Mouse (Mus musculus): ENCODE results near the gene Trim8. TPM values are rescaled to one million over a fixed set of nuclear protein-coding genes. Genes with fewer than 3 reads are reported as not detected.

Trim8 gene
- total RNA-seq, 2 experiments from 2014 or later, result 33.9 to 38.8 TPM

DNA sequence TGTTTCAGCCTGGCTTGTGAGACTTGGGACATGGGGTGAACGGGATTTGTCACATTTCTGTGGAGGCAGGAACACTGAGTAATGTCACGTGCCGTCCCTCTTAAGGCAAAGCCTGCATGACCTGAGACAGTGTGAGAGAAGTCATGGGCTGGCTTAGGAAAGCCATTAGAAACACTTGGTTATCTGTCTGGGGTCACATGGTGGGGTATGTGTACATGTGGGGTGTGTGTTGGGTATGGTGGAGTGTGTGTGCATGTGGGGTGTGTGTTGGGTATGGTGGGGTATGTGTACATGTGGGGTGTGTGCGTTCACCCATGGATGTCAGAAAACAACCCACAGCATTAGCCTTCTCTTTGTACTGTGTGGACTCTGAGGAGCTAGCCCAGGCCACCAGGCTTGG lies 48.9 kb downstream of the Trim8 start:
- no peak for DNase-seq

DNA sequence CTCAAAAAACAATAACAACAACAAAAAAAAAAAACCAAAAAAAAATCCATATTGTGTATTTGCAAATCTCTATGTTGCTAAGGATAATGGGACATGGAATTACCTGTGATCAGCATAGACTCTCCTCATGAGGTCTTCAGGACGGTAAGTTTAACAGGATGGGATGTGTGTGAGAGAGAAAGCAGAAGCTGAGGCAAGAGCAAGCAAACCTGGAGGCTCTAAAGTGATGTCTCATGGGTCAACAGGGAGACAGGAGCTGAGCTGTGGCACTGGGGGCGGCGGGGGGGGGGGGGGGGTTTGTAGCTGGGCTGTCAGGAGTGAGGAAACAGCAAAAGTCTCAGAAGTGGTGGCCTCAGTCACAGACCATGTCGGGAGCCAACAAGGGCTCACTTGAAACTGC lies 51.0 kb downstream of the Trim8 start:
- no peak for DNase-seq

DNA sequence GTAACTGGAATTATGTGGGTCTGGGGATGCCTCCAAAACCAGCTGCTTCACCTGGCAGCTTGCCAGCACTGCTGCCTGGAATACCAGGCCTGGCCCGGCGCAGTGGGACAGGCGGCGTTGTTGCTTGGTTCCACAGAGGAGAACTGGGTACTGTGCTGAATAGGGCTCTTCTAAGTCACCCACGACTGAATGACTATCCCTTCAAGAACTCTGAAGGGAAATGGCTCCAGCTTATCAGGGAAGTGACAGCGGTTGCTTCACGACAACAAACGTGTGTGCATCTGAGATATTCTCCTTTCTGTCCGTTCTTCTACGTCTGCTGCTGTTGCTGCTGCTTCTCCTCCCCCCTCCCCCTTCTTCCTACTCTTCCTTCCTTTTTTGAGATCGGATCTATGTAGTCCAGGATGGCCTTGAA lies 52.0 kb downstream of the Trim8 start:
- peak in 1 of 2 experiments; percentile 38 for DNase-seq

DNA sequence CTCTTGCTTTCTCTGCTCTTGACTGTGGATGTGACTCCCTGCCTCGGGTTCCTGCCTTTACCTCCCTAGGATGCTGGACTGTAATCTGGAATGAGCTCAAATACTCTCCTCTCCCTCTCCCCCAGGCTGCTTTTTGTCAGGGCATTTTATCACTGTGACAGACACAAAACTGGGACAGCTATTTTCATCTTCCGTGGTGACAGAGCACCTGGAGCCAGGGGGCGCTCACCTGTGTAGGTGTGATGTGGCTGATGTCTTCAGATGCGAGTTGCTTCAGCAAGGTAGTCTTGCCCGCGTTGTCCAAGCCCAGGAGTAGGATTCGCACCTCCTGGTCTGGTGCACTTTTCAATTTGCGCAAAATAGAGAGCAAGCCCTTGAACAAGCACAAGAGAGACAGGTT lies 56.5 kb downstream of the Trim8 start:
- DNase-seq, result no peak

DNA sequence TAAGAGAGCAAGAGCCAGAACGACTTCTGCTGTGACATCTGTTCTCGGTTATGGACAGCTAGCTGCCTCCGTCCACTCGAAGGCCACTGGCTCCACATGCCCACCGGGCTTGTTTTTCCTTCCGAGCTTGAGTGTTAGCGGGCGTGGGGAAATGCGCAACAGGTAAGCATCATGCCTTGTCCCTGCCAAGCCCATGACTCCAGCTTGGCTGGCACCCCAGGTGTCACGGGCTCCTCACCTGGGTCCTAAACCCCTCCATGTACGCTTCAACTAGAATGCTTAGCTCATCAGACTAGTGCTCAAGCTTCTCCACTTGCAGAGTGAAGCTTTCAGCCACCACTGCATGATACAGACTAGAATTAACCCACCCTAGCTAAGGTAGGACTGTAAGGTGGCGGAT lies 57.1 kb downstream of the Trim8 start:
- DNase-seq, result no peak

DNA sequence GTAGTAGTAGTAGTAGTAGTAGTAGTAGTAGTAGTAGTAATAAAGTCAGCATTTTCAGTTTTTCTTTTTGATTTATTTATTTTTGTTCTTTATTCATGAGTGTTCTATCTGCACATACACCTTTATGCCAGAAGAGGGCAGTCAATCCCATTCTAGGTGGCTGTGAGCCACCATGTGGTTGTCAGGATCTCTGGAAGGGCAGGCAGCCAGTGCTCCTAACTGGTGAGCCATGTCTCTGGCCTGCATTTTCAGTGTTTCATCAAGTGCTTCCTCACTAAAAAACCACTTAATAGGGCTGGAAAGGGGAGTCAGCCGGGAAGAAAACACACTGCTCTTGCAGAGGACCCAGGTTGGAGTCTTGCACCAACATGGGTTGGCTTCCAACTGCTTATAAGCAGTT lies 60.6 kb downstream of the Trim8 start:
- peak; percentile 77 for DNase-seq

DNA sequence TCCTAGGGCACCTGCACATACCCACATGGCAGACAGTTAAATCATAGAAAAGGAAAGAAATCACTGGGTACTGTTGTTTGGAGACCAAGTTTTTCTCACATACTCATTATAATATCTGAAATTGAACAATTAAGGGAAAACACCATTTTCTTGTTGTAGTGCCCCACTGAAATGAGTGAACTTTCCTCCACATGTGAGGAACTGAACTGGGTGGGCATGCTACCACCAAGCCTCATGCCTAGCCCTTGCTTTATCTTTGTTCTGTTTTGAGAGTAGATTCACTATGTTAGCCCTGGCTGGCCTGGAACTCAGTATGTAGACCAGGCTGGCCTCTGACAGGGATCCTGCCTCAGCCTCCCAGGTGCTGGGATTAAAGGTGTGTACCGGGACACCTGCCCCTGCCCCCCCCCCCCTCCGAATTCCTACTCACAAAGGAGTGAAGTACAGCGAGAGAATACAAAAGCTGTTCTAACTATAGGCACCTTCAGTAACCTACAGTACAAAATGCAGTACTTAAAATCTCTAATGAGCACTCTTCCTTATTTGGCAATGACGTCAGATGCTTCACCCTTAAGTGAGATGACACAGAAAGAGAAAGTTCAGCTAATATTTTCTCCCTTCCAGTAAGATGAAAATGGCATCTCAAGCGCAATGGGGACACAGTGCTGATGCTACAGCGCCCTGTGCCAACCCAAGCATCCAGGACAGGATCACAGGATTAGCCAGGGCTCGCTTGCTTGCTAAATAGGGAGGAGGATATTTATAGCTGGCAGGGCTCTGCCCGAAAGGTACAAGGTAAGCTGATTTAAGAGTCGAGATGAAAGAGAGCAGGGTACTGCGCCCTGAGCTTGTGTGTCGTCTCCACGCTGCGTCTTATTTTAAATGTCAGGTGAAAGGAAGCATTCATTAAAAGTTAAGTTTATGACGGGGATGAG lies 61.3 kb downstream of the Trim8 start:
- peak; percentile 51 to 67 for DNase-seq

DNA sequence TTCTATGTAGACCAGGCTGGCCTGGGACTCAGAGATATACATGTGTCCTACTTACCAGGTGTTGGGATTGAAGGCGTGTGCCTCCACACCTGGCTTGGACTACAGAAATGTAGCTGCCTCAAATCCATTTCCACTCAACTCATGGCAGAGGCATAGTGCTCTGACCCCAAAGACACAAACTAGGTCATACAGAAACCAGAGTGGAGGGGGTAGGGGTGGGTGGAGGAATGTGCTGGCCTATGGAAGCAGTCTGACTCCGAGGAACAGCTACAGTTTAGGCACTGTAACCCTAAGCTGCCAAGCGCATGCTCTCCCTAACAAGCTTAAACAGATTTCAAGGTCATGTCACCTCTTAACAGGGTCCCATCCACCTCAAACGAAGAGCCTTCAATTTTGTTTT lies 62.1 kb downstream of the Trim8 start:
- DNase-seq, result no peak

DNA sequence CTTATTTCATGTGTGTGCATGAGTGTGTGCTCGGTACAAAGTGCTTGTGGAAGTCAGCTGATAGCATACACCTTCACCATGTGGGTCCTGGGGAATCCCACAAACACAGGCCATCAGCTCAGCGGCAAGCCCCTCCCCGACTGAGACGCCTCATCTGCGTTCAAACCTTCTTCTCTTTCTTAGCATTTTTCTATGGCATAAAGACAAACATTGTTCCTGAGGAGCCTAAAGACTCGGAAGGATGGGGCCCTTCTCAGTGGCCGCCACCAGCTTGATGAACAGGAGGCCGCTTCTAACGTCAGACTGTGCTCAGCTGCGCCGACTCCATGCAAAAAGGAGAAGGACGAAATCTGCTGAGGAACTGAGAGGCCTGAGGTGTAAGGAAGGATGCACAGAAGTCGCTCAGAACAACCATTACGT lies 62.6 kb downstream of the Trim8 start:
- DNase-seq, result no peak

Other genes starting within 250 kb of the Trim8 start
- 10 to 100 TPM; 19.7 to 22.1 TPM for gene Nfkb2, start 197.4 kb upstream of the Trim8 start, total RNA-seq (2021)
- gene Psd, start 174.5 kb upstream of the Trim8 start, total RNA-seq (2021), result under 1 TPM; 0.51 to 0.60 TPM
- gene Fbxl15, start 173.5 kb upstream of the Trim8 start, total RNA-seq (2021), result 1 to 10 TPM; 6.5 to 6.9 TPM
- gene Cuedc2, start 163.0 kb upstream of the Trim8 start, total RNA-seq (2021), result 10 to 100 TPM; 91.4 to 92.1 TPM
- 1 to 10 TPM; 3.7 to 4.0 TPM for gene Mfsd13a, start 160.6 kb upstream of the Trim8 start, total RNA-seq (2021)
- gene 2310034G01Rik, start 151.4 kb upstream of the Trim8 start, total RNA-seq (2021), result under 1 TPM; 0.69 TPM
- gene Actr1a, start 106.0 kb upstream of the Trim8 start, total RNA-seq (2021), result 10 to 100 TPM; 86.6 to 89.7 TPM
- 10 to 100 TPM; 10.1 to 11.6 TPM for gene Sufu, start 104.8 kb upstream of the Trim8 start, total RNA-seq (2021)
- 10 to 100 TPM; 34.6 to 38.1 TPM for gene Arl3, start 71.5 kb downstream of the Trim8 start, total RNA-seq (2021)
- 1 to 10 TPM; 2.0 to 2.8 TPM for gene Sfxn2, start 71.7 kb downstream of the Trim8 start, total RNA-seq (2021)
- 10 to 100 TPM; 46.9 to 60.7 TPM for gene Wbp1l, start 97.4 kb downstream of the Trim8 start, total RNA-seq (2021)
- gene Cyp17a1, start 171.5 kb downstream of the Trim8 start, total RNA-seq (2021), result not detected
- 1 to 10 TPM; 7.5 to 8.8 TPM for gene Borcs7, start 188.2 kb downstream of the Trim8 start, total RNA-seq (2021)
- gene As3mt, start 205.8 kb downstream of the Trim8 start, total RNA-seq (2021), result 10 to 100 TPM; 90.6 to 94.2 TPM

Data from heart, adult 18-20 months (tissue).